Mouse (Mus musculus) thymus, adult 2 months (tissue): ENCODE measurements around the gene Ntm. TPM values are rescaled to one million over a fixed set of nuclear protein-coding genes. Genes with fewer than 3 reads are reported as not detected.

Source experiments
- DNase-seq: peaks from one replicate; pipeline ENCODE4 v3.0.0; 2021
- H3K27ac ChIP-seq: fragments of 200-500 bp; 2 replicates; pipeline ENCODE4 v1.5.1; 2012; ENCODE audit warnings: low read length, control low read depth; ENCODE audit not compliant: control insufficient read depth, insufficient read depth
- H3K27me3 ChIP-seq: fragments of 200-500 bp; 2 replicates; pipeline ENCODE4 v1.6.1; 2012; ENCODE audit warnings: mild to moderate bottlenecking, low read length, moderate library complexity, mixed read lengths; ENCODE audit not compliant: control insufficient read depth, insufficient read depth
- H3K36me3 ChIP-seq: fragments of 200-500 bp; 2 replicates; pipeline ENCODE4 v1.6.1; 2012; ENCODE audit warnings: mild to moderate bottlenecking, low read length, moderate library complexity; ENCODE audit not compliant: control insufficient read depth, insufficient read depth
- H3K4me1 ChIP-seq: fragments of 200-500 bp; replicated peaks from 2 replicates; pipeline ENCODE4 v1.6.1; 2012; ENCODE audit warnings: low read length; ENCODE audit not compliant: control insufficient read depth, insufficient read depth
- H3K4me3 ChIP-seq: fragments of 200-500 bp; 2 replicates; pipeline ENCODE4 v1.5.1; 2012; ENCODE audit warnings: mild to moderate bottlenecking, low read length, control low read depth, moderate library complexity; ENCODE audit not compliant: control insufficient read depth, insufficient read depth
- CTCF ChIP-seq: fragments of 200-500 bp; IDR thresholded peaks from 2 replicates; pipeline ENCODE4 v1.5.1; 2012; ENCODE audit warnings: mild to moderate bottlenecking, control low read depth, low read length, moderate library complexity, borderline replicate concordance; ENCODE audit not compliant: control insufficient read depth, poor library complexity, insufficient read depth; ENCODE audit errors: extremely low read depth
- POLR2A ChIP-seq: fragments of 200-500 bp; IDR thresholded peaks from 2 replicates; pipeline ENCODE4 v1.6.1; 2012; ENCODE audit warnings: mild to moderate bottlenecking, low read length, control low read depth, moderate library complexity; ENCODE audit not compliant: control insufficient read depth, poor library complexity, insufficient read depth; ENCODE audit errors: extremely low read depth
- WGBS: fragments of 180-500 bp; shearing (Covaris S2); methylation state at CpG from one replicate; pipeline ENCODE4 v1.1.7; 2018; 5-methylcytosine and 5-hydroxymethylcytosine counted together
- polyA plus RNA-seq: library from polyadenylated mRNA; depleted of rRNA; stranded (reverse); fragments of >200 nt; gene quantifications from 2 replicates; pipeline ENCODE4 v1.2.3, GENCODE M21; 2012

Ntm gene
- polyA plus RNA-seq, 1 experiment = 0.19 TPM

DNA sequence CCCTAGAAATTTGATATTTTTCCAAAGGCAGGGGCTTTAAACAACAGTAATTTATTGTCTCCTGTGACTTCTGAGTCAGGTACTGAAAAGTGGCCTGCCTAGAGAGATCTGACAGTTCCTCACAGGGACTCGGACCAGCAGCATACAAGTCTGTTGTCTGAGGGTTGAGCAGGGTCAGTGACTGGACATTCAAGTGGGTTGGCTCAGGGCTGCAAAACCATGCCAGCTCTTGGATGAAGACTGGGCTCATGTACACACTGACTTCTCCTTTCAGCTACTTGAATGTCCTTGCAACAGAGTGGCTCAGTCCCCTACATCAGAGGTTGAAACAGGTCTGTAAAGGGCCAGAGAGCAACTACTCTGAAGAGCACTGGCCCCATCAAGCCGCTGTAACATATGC lies 797.2 kb downstream of the Ntm start:
- DNase-seq = no peak
- Histone ChIP-seq H3K36me3 (no peaks in the 10 kb centered on the region), H3K4me3 (no peak overlapping the region), H3K27ac (no peak overlapping the region), H3K4me1 (no peaks in the 10 kb centered on the region), H3K27me3 (no peaks in the 10 kb centered on the region)
- TF ChIP-seq CTCF = no peak
- TF ChIP-seq POLR2A = no peak
- 88% methylated on average over 2 of the region's 2 CpGs for WGBS

GRCm38 (mm10) chr9:29161059-29161642 lies 801.8 kb downstream of the Ntm start:
- Histone ChIP-seq H3K4me1 (no peaks in the 10 kb centered on the region), H3K4me3 (no peak overlapping the region), H3K27ac (no peak overlapping the region), H3K27me3 (no peaks in the 10 kb centered on the region), H3K36me3 (no peaks in the 10 kb centered on the region)
- no peak for DNase-seq
- WGBS = 44% methylated on average over 7 of the region's 7 CpGs
- TF ChIP-seq POLR2A = no peak
- no peak for TF ChIP-seq CTCF

- TF ChIP-seq CTCF (no peak), POLR2A (no peak)
These were observed 817.0 kb downstream of the Ntm start for GRCm38 (mm10) chr9:29145901-29146300.

GRCm38 (mm10) chr9:29136039-29136438 lies 826.9 kb downstream of the Ntm start:
- Histone ChIP-seq H3K36me3 (no peaks in the 10 kb centered on the region), H3K27ac (no peak overlapping the region), H3K4me3 (no peak overlapping the region), H3K4me1 (no peaks in the 10 kb centered on the region), H3K27me3 (no peaks in the 10 kb centered on the region)
- TF ChIP-seq POLR2A = no peak
- TF ChIP-seq CTCF = no peak
- DNase-seq = no peak
- 89% methylated on average over 4 of the region's 4 CpGs for WGBS

More at GRCm38 (mm10) chr9:29145901-29146300, 817.0 kb downstream of the Ntm start:
- DNase-seq = no peak
- Histone ChIP-seq H3K4me3 (no peak overlapping the region), H3K36me3 (no peaks in the 10 kb centered on the region), H3K4me1 (no peaks in the 10 kb centered on the region), H3K27ac (no peak overlapping the region), H3K27me3 (no peaks in the 10 kb centered on the region)
- 29% methylated on average over 4 of the region's 4 CpGs for WGBS

DNA sequence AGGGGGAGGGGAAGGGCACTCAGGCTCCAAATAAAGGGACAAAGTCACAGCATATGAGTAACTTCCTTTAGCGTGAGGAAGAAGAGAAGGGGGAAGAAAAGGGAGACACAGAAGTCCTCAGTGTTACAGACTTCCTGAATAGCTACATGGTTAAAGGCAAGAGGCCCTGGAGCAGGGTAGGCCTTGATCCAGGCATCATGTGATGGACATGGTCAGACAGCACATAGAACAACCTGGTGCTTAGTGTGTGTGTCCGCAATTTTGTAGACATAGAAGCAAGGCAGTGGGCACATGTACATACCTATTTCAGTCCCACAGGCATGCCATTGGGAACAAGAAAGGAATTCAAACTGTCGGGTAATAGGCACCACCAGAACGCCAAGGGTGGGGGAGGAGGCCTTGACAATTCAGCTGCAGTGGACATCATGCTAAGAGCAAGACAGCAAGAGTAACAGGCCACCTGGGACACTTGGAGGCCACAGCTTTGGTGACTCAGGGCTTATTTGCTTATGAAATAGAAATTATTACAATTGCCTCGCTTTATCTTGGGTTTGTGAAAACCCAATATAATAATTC lies 832.1 kb downstream of the Ntm start:
- Histone ChIP-seq H3K36me3 (no peaks in the 10 kb centered on the region), H3K4me1 (no peaks in the 10 kb centered on the region), H3K27me3 (no peaks in the 10 kb centered on the region), H3K4me3 (no peak overlapping the region), H3K27ac (no peak overlapping the region)
- no peak for TF ChIP-seq POLR2A
- no peak for TF ChIP-seq CTCF
- 84% methylated on average over 5 of the region's 5 CpGs for WGBS
- no peak for DNase-seq

GRCm38 (mm10) chr9:29130316-29130715 lies 832.6 kb downstream of the Ntm start:
- TF ChIP-seq CTCF = no peak
- no peak for TF ChIP-seq POLR2A
- Histone ChIP-seq H3K36me3 (no peaks in the 10 kb centered on the region), H3K27ac (no peak overlapping the region), H3K4me3 (no peak overlapping the region), H3K27me3 (no peaks in the 10 kb centered on the region), H3K4me1 (no peaks in the 10 kb centered on the region)
- WGBS = 82% methylated on average over 4 of the region's 4 CpGs
- DNase-seq = no peak
